Mouse (Mus musculus) embryonic facial prominence, embryonic 15.5 days (tissue): ENCODE results near the gene E330017A01Rik. TPM values are rescaled to one million over a fixed set of nuclear protein-coding genes. Genes with fewer than 3 reads are reported as not detected.

Source experiments
- ATAC-seq: fragments of 200-750 bp; cut with Nextera tagmentation; 2 replicates; pipeline ENCODE4 v1.8.0; 2017; ENCODE audit warnings: low read depth, moderate TSS enrichment; ENCODE audit not compliant: insufficient number of reproducible peaks, low FRiP score, low TSS enrichment
- H3K27ac ChIP-seq: fragments of 300-500 bp; sonication (generic); replicated peaks from 2 replicates; pipeline ENCODE4 v1.5.1; 2015; ENCODE audit warnings: mild to moderate bottlenecking, inconsistent platforms
- H3K27me3 ChIP-seq: fragments of 300-500 bp; sonication (generic); 2 replicates; pipeline ENCODE4 v1.6.1; 2015; ENCODE audit warnings: inconsistent platforms
- H3K36me3 ChIP-seq: fragments of 300-500 bp; sonication (generic); 2 replicates; pipeline ENCODE4 v1.6.1; 2015; ENCODE audit warnings: mild to moderate bottlenecking, inconsistent platforms
- H3K4me1 ChIP-seq: fragments of 300-500 bp; sonication (generic); 2 replicates; pipeline ENCODE4 v1.6.1; 2015; ENCODE audit warnings: inconsistent platforms
- H3K4me2 ChIP-seq: fragments of 300-500 bp; sonication (generic); replicated peaks from 2 replicates; pipeline ENCODE4 v1.6.1; 2015; ENCODE audit warnings: mild to moderate bottlenecking, inconsistent platforms
- H3K4me3 ChIP-seq: fragments of 300-500 bp; sonication (generic); replicated peaks from 2 replicates; pipeline ENCODE4 v1.5.1; 2015; ENCODE audit warnings: mild to moderate bottlenecking, inconsistent platforms
- H3K9ac ChIP-seq: fragments of 300-500 bp; sonication (generic); 2 replicates; pipeline ENCODE4 v1.6.1; 2015; ENCODE audit warnings: inconsistent platforms
- H3K9me3 ChIP-seq: fragments of 300-500 bp; sonication (generic); replicated peaks from 2 replicates; pipeline ENCODE4 v1.6.1; 2016; ENCODE audit warnings: inconsistent platforms
- WGBS: fragments of 180-500 bp; shearing (Covaris S2); methylation state at CpG from one replicate; pipeline ENCODE4 v1.1.7; 2015; 5-methylcytosine and 5-hydroxymethylcytosine counted together
- polyA plus RNA-seq: library from polyadenylated mRNA; unstranded; fragments of >200 nt; fragmentation: Nextera tagmentation; extraction: Ambion mirVana; gene quantifications from 2 replicates; pipeline ENCODE4 v1.2.1, GENCODE M21; 2015

Gene E330017A01Rik
- polyA plus RNA-seq, 1 experiment from 2014 or later: not detected

DNA sequence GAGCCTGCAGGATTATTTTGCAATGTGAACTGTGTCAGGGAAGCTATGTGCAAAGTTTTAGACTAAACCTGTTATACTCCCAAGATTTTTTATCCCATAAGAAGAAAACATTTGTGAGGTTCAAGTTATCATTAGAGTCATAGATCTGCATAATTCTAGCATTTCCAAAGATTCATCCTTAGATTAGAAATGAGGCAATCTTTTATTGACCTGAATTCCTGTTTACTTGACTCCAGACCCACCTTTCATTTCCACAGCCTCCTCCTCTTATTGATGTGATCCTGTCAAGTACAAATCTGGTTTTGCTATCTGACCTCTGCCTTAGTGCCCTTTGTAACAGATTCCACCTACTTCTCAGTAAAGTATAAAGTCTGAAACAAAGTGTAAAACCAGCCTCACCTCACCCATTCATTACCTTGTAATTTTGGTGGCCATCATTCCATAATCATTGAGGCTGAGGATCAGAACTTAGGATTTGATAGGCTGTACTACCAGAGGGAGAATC lies 23.8 kb upstream of the E330017A01Rik start:
- Histone ChIP-seq H3K9me3 (no peaks in the 10 kb centered on the region), H3K4me2 (no peak overlapping the region), H3K36me3 (no peaks in the 10 kb centered on the region), H3K4me1 (no peaks in the 10 kb centered on the region), H3K4me3 (no peak overlapping the region), H3K9ac (no peak overlapping the region), H3K27ac (no peak overlapping the region), H3K27me3 (no peaks in the 10 kb centered on the region)
- no peak for ATAC-seq

DNA sequence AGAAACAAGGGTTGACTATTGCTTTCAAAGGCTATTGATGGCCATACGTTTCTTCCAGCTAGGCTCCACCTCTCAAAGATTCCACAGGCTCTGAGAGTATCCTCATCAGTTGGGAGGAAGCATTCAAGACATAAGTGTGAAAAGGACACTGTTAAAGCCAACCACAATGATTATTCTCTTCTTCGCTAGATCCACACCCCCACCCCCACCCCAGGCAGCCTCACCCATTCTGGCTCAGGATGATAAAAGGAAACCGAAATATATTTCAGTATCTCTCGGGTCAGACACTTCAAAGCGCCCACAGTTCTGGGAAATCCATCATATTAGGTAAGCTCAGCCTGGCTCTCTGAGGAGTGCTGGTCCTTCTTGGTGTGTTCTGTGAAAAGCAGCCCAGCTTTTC lies 23.3 kb upstream of the E330017A01Rik start:
- H3K9ac ChIP-seq: no peak overlapping the region
- no peak overlapping the region for H3K4me2 ChIP-seq
- no peaks in the 10 kb centered on the region for H3K4me1 ChIP-seq
- H3K27ac ChIP-seq: no peak overlapping the region
- H3K9me3 ChIP-seq: no peaks in the 10 kb centered on the region
- 78% methylated on average over 5 of the region's 5 CpGs for WGBS
- H3K36me3 ChIP-seq: no peaks in the 10 kb centered on the region
- no peaks in the 10 kb centered on the region for H3K27me3 ChIP-seq
- H3K4me3 ChIP-seq: no peak overlapping the region
- ATAC-seq: no peak

DNA sequence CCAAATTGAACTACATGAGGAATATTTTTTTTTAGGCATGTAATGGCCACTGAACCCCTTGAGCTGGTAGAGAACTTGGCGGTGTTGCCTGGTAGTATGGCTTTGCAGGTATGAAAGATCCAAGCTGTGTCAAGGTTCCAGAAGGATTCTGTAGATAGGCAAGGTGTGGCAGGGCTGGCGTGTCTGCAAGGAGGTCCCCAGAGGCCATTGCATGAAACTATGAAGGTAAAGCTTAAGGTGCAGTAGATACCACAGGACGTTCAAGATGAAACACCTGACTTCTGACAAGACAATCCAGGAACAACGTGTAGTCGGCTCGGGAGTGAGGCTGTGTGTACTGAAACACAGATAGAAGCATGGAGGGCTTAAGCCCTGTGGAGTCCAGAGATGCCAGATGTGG lies 20.1 kb upstream of the E330017A01Rik start:
- H3K36me3 ChIP-seq: no peaks in the 10 kb centered on the region
- no peak overlapping the region for H3K9ac ChIP-seq
- no peaks in the 10 kb centered on the region for H3K9me3 ChIP-seq
- no peaks in the 10 kb centered on the region for H3K27me3 ChIP-seq
- no peak overlapping the region for H3K4me3 ChIP-seq
- H3K27ac ChIP-seq: no peak overlapping the region
- no peaks in the 10 kb centered on the region for H3K4me1 ChIP-seq
- no peak overlapping the region for H3K4me2 ChIP-seq
- 84% methylated on average over 6 of the region's 6 CpGs for WGBS
- ATAC-seq: no peak

DNA sequence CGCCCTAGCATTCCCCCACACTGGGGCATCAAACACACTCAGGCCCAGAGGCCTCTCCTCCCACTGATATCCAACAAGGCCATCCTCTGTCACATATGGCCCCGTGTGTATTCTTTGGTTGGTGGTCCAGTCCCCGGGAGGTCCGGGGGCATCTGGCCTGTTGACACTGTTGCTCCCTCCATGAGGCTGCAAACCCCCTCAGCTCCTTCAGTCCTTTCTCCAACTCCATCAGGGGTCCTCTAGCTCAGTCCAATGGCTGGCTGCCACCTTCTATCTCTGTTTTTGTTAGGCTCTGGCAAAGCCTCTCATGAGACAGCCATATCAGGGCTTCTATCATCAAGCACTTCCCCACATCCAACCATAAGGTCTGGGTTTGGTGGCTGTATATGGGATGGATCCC lies 18.0 kb upstream of the E330017A01Rik start:
- WGBS: 85% methylated on average over 4 of the region's 4 CpGs

DNA sequence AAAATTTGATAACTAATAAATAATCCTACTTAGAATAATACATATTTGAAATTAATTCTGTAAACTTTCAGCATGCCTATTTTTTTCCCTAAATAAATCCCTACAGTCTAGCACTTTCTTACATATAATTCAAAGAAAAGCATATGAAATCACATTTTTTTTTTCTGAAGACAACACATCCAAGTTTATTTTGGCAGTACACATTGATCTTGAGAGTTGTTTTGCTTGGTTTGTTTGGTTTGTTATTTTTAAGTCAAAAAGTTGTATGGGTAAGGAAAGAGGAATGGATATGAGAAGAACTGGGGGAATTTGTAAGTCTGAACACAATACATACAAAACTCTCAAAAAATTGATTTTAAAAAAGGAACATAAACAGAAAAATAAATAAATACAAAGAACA lies 17.2 kb upstream of the E330017A01Rik start:
- H3K9me3 ChIP-seq: no peaks in the 10 kb centered on the region

More for the DNA sequence above, 18.0 kb upstream of the E330017A01Rik start:
- H3K27ac ChIP-seq: no peak overlapping the region
- H3K9me3 ChIP-seq: no peaks in the 10 kb centered on the region
- H3K9ac ChIP-seq: no peak overlapping the region
- H3K36me3 ChIP-seq: no peaks in the 10 kb centered on the region
- H3K4me2 ChIP-seq: no peak overlapping the region
- no peak for ATAC-seq
- H3K27me3 ChIP-seq: no peaks in the 10 kb centered on the region
- no peak overlapping the region for H3K4me3 ChIP-seq
- H3K4me1 ChIP-seq: no peaks in the 10 kb centered on the region

DNA sequence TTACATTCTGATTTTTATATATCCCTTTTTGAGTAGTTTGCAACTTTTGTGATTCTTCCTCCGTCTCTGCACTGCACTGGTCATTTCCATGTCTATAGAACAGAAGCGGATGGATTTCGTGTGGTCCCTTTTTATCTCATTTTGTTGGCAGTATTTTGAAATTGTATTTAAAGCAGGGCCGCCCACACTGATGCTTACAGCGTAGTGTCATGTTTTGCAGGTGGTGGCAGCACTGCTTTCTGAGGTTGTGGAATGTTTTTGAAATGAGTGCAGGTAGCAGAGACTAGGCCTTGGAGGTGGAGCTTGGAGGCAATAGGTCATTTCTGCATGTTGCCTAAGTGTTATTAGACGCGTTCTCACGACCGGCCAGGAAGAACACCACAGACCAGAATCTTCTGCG lies 11.4 kb upstream of the E330017A01Rik start:
- WGBS: 93% methylated on average over 10 of the region's 10 CpGs
- H3K4me1 ChIP-seq: no peaks in the 10 kb centered on the region
- no peak overlapping the region for H3K4me3 ChIP-seq
- H3K9ac ChIP-seq: no peak overlapping the region
- no peak for ATAC-seq
- H3K27me3 ChIP-seq: no peaks in the 10 kb centered on the region
- no peaks in the 10 kb centered on the region for H3K9me3 ChIP-seq
- no peaks in the 10 kb centered on the region for H3K36me3 ChIP-seq
- H3K4me2 ChIP-seq: no peak overlapping the region
- no peak overlapping the region for H3K27ac ChIP-seq

More for the DNA sequence above, 17.2 kb upstream of the E330017A01Rik start:
- Histone ChIP-seq H3K4me1 (no peaks in the 10 kb centered on the region), H3K9ac (no peak overlapping the region), H3K27me3 (no peaks in the 10 kb centered on the region), H3K36me3 (no peaks in the 10 kb centered on the region), H3K4me3 (no peak overlapping the region), H3K27ac (no peak overlapping the region), H3K4me2 (no peak overlapping the region)
- no peak for ATAC-seq

DNA sequence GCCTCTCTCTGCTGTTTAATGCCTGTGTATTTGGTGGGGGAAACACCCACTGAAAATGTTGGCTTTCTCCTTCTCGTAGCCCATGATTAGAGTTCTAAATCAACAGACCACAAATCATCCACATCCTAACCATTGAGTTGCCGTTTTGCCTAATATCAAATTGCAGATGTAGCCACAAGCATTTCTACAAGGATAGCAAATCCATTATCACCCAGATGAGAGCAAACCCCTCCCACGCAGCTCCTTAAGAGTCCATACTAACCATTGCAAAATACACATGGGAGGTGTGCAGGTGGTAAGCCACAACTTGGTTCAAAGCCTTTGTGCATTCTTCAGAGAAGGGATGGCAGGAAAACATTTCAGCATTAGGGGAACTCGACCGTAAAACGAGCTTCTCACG lies 523 bp downstream of the E330017A01Rik start:
- WGBS: 73% methylated on average over 7 of the region's 7 CpGs
- Histone ChIP-seq H3K4me2 (no peak overlapping the region), H3K4me1 (no peaks in the 10 kb centered on the region), H3K27me3 (no peaks in the 10 kb centered on the region), H3K9ac (no peak overlapping the region), H3K27ac (no peak overlapping the region), H3K9me3 (no peaks in the 10 kb centered on the region), H3K36me3 (no peaks in the 10 kb centered on the region), H3K4me3 (no peak overlapping the region)
- no peak for ATAC-seq

DNA sequence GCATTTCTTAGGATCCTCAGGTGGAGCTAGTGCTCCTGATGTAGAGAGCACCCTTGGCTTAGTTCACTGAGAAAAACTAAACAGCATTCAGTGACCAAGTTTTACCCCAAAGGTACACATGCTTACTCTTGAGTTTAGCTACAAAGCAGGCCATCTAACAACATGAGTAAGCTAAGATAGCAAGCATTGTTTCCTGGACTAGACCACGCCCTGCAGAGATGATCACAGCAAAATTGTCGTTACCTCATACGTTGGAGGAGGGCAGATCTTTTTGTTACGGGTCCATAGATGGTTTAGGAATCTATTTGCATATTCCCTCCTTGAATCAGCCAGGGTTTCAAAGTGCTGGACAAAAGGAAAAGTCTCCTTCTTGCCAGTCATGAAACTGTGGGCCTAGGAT lies 1.1 kb downstream of the E330017A01Rik start:
- no peak for ATAC-seq
- whole genome bisulfite sequencing: 68% methylated on average over 4 of the region's 4 CpGs
- Histone ChIP-seq H3K36me3 (no peaks in the 10 kb centered on the region), H3K27me3 (no peaks in the 10 kb centered on the region), H3K4me3 (no peak overlapping the region), H3K27ac (no peak overlapping the region), H3K4me2 (no peak overlapping the region), H3K4me1 (no peaks in the 10 kb centered on the region), H3K9me3 (no peaks in the 10 kb centered on the region), H3K9ac (no peak overlapping the region)

DNA sequence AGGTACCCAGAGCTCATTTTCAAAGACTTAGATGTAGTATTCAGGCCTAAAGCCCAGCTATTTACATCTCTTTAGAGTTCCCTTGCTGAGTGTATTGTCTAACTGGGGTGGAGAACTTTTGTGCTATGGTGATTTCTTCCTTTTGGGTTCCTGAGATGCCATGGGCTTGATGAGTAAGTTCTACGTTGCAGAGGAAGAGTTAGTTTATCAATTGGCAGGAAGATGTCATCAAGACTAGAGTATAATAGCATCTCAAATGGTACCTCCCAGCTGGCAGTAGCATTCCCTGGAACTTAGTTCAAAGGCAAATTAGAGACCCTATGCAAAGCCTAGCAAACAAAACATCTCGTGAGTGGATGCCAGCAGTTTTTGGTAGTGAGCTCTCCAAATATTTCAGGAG lies 2.7 kb downstream of the E330017A01Rik start:
- Histone ChIP-seq H3K9ac (no peak overlapping the region), H3K4me2 (no peak overlapping the region), H3K4me3 (no peak overlapping the region), H3K4me1 (no peaks in the 10 kb centered on the region), H3K36me3 (no peaks in the 10 kb centered on the region), H3K27ac (no peak overlapping the region), H3K9me3 (no peaks in the 10 kb centered on the region), H3K27me3 (no peaks in the 10 kb centered on the region)
- no peak for ATAC-seq
- 42% methylated on average over 2 of the region's 2 CpGs for WGBS

DNA sequence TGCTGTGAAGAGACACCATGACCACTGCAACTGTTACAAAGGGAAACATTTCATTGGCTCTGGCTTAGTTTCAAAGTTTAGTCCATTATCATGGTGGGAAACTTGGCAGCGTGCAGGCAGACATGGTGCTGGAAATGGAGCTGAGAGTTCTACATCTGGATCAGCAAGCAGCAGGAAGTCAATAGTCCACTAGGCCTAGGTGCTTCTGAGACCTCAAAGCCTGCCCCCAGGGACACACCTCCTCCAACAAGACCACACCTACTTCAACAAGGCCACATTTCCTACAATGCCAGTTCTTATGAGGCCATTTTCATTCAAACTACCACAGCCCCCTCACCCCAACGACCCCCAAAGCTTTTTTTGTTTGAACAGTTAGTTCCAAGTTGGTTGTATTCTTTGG lies 8.8 kb downstream of the E330017A01Rik start:
- Histone ChIP-seq H3K4me2 (no peak overlapping the region), H3K9me3 (no peaks in the 10 kb centered on the region), H3K36me3 (no peaks in the 10 kb centered on the region), H3K9ac (no peak overlapping the region), H3K27me3 (no peaks in the 10 kb centered on the region), H3K4me3 (no peak overlapping the region), H3K4me1 (no peaks in the 10 kb centered on the region), H3K27ac (no peak overlapping the region)
- 66% methylated on average over 2 of the region's 2 CpGs for WGBS
- ATAC-seq: no peak

DNA sequence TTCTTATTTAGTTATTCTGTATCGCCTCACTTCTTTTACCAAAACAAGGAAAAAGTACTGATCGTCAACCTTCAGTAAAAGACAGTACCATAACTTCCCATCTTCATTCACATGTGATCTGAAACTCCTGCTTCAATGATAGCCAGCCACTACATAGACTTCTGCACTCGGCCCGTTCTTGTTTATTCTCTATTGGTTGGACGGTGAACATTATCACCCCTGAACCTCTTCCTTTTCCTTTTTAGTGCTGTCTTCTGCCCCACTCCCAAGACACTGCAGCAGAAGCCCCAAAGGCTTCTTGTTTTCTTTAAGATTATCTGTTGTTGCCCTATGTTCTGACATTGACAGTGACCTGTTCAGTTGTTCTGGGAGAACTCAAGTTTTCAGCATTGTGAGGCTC lies 9.6 kb downstream of the E330017A01Rik start:
- Histone ChIP-seq H3K4me2 (no peak overlapping the region), H3K9ac (no peak overlapping the region), H3K27me3 (no peaks in the 10 kb centered on the region), H3K27ac (no peak overlapping the region), H3K9me3 (no peaks in the 10 kb centered on the region), H3K4me1 (no peaks in the 10 kb centered on the region), H3K4me3 (no peak overlapping the region), H3K36me3 (no peaks in the 10 kb centered on the region)
- no peak for ATAC-seq
- WGBS: 92% methylated on average over 5 of the region's 5 CpGs

DNA sequence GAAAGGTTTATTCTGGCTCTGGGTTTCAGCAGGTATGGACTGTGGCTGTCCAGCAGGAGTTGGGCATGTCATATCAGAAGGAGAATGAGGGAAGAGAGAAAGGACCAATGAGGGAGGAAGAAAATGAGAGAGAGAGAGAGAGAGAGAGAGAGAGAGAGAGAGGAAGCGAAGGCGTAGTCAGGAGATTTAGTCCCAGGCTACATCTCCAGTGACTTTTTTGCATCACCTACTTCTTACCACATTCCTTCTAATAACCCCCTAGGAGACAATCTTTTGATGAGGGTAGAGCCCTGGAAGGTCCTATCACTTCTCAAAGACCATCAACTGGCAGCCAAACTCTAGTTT lies 10.2 kb downstream of the E330017A01Rik start:
- 89% methylated on average over 2 of the region's 2 CpGs for WGBS
- ATAC-seq: no peak
- H3K4me1 ChIP-seq: no peaks in the 10 kb centered on the region

More for the DNA sequence above, 10.2 kb downstream of the E330017A01Rik start:
- H3K9me3 ChIP-seq: no peaks in the 10 kb centered on the region
- H3K27ac ChIP-seq: no peak overlapping the region
- no peaks in the 10 kb centered on the region for H3K36me3 ChIP-seq
- H3K4me2 ChIP-seq: no peak overlapping the region
- H3K27me3 ChIP-seq: no peaks in the 10 kb centered on the region
- no peak overlapping the region for H3K9ac ChIP-seq
- no peak overlapping the region for H3K4me3 ChIP-seq
